Mouse (Mus musculus) heart, embryonic 11.5 days (tissue): ENCODE measurements at regions not wholly inside any gene's neighbourhood (a gene's known extent, or its start where the extent isn't known, plus 50 kb on each side); places are given as distances from the start of the nearest gene placed in this dataset.
"Not testable (repeated sequence)": the region's sequence is repeated elsewhere in the genome, so short reads cannot be mapped to it uniquely, and the experiment has no call there.

Source experiments
- ATAC-seq: fragments of 200-750 bp; cut with Nextera tagmentation; replicated peaks from 2 replicates; pipeline ENCODE4 v1.8.0; 2017; ENCODE audit warnings: moderate library complexity; ENCODE audit not compliant: insufficient number of reproducible peaks, low FRiP score, low TSS enrichment
- H3K27ac ChIP-seq: fragments of 300-500 bp; sonication (generic); 2 replicates; pipeline ENCODE4 v1.5.1; 2014; ENCODE audit warnings: mild to moderate bottlenecking, low read depth, low read length
- H3K27me3 ChIP-seq: fragments of 300-500 bp; sonication (generic); 2 replicates; pipeline ENCODE4 v1.6.1; 2014; ENCODE audit warnings: mild to moderate bottlenecking, low read length, mixed read lengths; ENCODE audit not compliant: control insufficient read depth, insufficient read depth
- H3K36me3 ChIP-seq: fragments of 300-500 bp; sonication (generic); 2 replicates; pipeline ENCODE4 v1.6.1; 2014; ENCODE audit warnings: mild to moderate bottlenecking, low read length, moderate library complexity, mixed read lengths; ENCODE audit not compliant: control insufficient read depth, insufficient read depth
- H3K4me1 ChIP-seq: fragments of 300-500 bp; sonication (generic); 2 replicates; pipeline ENCODE4 v1.6.1; 2014; ENCODE audit warnings: low read length; ENCODE audit not compliant: control insufficient read depth, insufficient read depth
- H3K4me2 ChIP-seq: fragments of 300-500 bp; sonication (generic); 2 replicates; pipeline ENCODE4 v1.6.1; 2014; ENCODE audit warnings: mild to moderate bottlenecking, moderate library complexity
- H3K4me3 ChIP-seq: fragments of 300-500 bp; sonication (generic); 2 replicates; pipeline ENCODE4 v1.5.1; 2014; ENCODE audit warnings: low read depth, low read length
- H3K9ac ChIP-seq: fragments of 300-500 bp; sonication (generic); 2 replicates; pipeline ENCODE4 v1.6.1; 2014; ENCODE audit warnings: mild to moderate bottlenecking, low read depth, low read length, moderate library complexity
- H3K9me3 ChIP-seq: fragments of 300-500 bp; sonication (generic); replicated peaks from 2 replicates; pipeline ENCODE4 v1.6.1; 2016; ENCODE audit warnings: low read length; ENCODE audit not compliant: control insufficient read depth
- WGBS: fragments of 180-500 bp; shearing (Covaris S2); extraction: QIAGEN DNeasy Blood & Tissue Kit; methylation state at CpG from one replicate; pipeline ENCODE4 v1.1.7; 2014; ENCODE audit not compliant: insufficient replicate concordance; 5-methylcytosine and 5-hydroxymethylcytosine counted together

GRCm38 (mm10) chr5:78075203-78075602 lies 667.4 kb upstream of the Igfbp7 start:
- Histone ChIP-seq H3K9ac (no peak overlapping the region), H3K27me3 (no peaks in the 10 kb centered on the region), H3K4me1 (no peaks in the 10 kb centered on the region), H3K4me3 (no peak overlapping the region), H3K36me3 (no peaks in the 10 kb centered on the region), H3K27ac (no peak overlapping the region), H3K9me3 (no peaks in the 10 kb centered on the region), H3K4me2 (no peak overlapping the region)
- WGBS = 56% methylated on average over 1 of the region's 1 CpGs
- no peak for ATAC-seq

- H3K9me3 ChIP-seq = no peaks in the 10 kb centered on the region
- no peaks in the 10 kb centered on the region for H3K27me3 ChIP-seq
- H3K4me3 ChIP-seq = no peak overlapping the region
- H3K4me2 ChIP-seq = no peak overlapping the region
- H3K36me3 ChIP-seq = no peaks in the 10 kb centered on the region
- ATAC-seq = no peak
- H3K27ac ChIP-seq = no peak overlapping the region
- 70% methylated on average over 4 of the region's 4 CpGs for WGBS
- H3K4me1 ChIP-seq = no peaks in the 10 kb centered on the region
- no peak overlapping the region for H3K9ac ChIP-seq
Observed at GRCm38 (mm10) chr5:78032554-78033250, 624.9 kb upstream of the Igfbp7 start.

- ATAC-seq = no peak
Observed at GRCm38 (mm10) chr5:78017523-78017922, 609.7 kb upstream of the Igfbp7 start.

GRCm38 (mm10) chr5:77986449-77987047 lies 578.7 kb upstream of the Igfbp7 start:
- ATAC-seq = no peak
- Histone ChIP-seq H3K9me3 (no peaks in the 10 kb centered on the region), H3K4me3 (no peak overlapping the region), H3K27ac (no peak overlapping the region), H3K27me3 (no peaks in the 10 kb centered on the region), H3K36me3 (no peaks in the 10 kb centered on the region), H3K4me1 (no peaks in the 10 kb centered on the region), H3K9ac (no peak overlapping the region), H3K4me2 (no peak overlapping the region)
- 69% methylated on average over 10 of the region's 10 CpGs for WGBS

More at GRCm38 (mm10) chr5:78017523-78017922, 609.7 kb upstream of the Igfbp7 start:
- no peaks in the 10 kb centered on the region for H3K9me3 ChIP-seq
- no peaks in the 10 kb centered on the region for H3K27me3 ChIP-seq
- no peaks in the 10 kb centered on the region for H3K4me1 ChIP-seq
- no peak overlapping the region for H3K9ac ChIP-seq
- no peak overlapping the region for H3K4me2 ChIP-seq
- no peak overlapping the region for H3K27ac ChIP-seq
- H3K4me3 ChIP-seq = no peak overlapping the region
- no peaks in the 10 kb centered on the region for H3K36me3 ChIP-seq
- 70% methylated on average over 4 of the region's 4 CpGs for WGBS

- Histone ChIP-seq H3K9me3 (no peaks in the 10 kb centered on the region), H3K4me2 (no peak overlapping the region), H3K4me1 (no peaks in the 10 kb centered on the region), H3K4me3 (no peak overlapping the region), H3K27me3 (no peaks in the 10 kb centered on the region), H3K9ac (no peak overlapping the region), H3K27ac (no peak overlapping the region), H3K36me3 (no peaks in the 10 kb centered on the region)
- 88% methylated on average over 1 of the region's 1 CpGs for WGBS
- ATAC-seq = no peak
Observed at GRCm38 (mm10) chr5:77985269-77985668, 577.4 kb upstream of the Igfbp7 start.

GRCm38 (mm10) chr5:77940021-77940420 lies 532.2 kb upstream of the Igfbp7 start:
- not testable (repeated sequence) for H3K27ac ChIP-seq, H3K4me3 ChIP-seq, H3K36me3 ChIP-seq, H3K9ac ChIP-seq, H3K4me1 ChIP-seq, H3K9me3 ChIP-seq, ATAC-seq, H3K27me3 ChIP-seq, H3K4me2 ChIP-seq
- 78% methylated on average over 4 of the region's 4 CpGs for WGBS

- Histone ChIP-seq H3K4me3 (no peak overlapping the region), H3K9ac (no peak overlapping the region), H3K27me3 (no peaks in the 10 kb centered on the region), H3K27ac (no peak overlapping the region), H3K4me2 (no peak overlapping the region), H3K36me3 (no peaks in the 10 kb centered on the region), H3K4me1 (no peaks in the 10 kb centered on the region), H3K9me3 (no peaks in the 10 kb centered on the region)
- ATAC-seq = no peak
- 85% methylated on average over 2 of the region's 2 CpGs for WGBS
Observed at GRCm38 (mm10) chr5:77931874-77932273, 524.0 kb upstream of the Igfbp7 start.

GRCm38 (mm10) chr5:77921186-77921585 lies 513.3 kb upstream of the Igfbp7 start:
- Histone ChIP-seq H3K27me3 (no peaks in the 10 kb centered on the region), H3K9me3 (no peaks in the 10 kb centered on the region), H3K4me2 (no peak overlapping the region), H3K9ac (no peak overlapping the region), H3K4me1 (no peaks in the 10 kb centered on the region), H3K27ac (no peak overlapping the region), H3K36me3 (no peaks in the 10 kb centered on the region), H3K4me3 (no peak overlapping the region)
- 63% methylated on average over 2 of the region's 2 CpGs for WGBS
- ATAC-seq = no peak
